Mouse (Mus musculus): ENCODE measurements around the gene Ahcy. TPM values are rescaled to one million over a fixed set of nuclear protein-coding genes. Genes with fewer than 3 reads are reported as not detected.

Gene Ahcy
- polyA plus RNA-seq, 1 experiment from 2014 or later, result 85.0 TPM

DNA sequence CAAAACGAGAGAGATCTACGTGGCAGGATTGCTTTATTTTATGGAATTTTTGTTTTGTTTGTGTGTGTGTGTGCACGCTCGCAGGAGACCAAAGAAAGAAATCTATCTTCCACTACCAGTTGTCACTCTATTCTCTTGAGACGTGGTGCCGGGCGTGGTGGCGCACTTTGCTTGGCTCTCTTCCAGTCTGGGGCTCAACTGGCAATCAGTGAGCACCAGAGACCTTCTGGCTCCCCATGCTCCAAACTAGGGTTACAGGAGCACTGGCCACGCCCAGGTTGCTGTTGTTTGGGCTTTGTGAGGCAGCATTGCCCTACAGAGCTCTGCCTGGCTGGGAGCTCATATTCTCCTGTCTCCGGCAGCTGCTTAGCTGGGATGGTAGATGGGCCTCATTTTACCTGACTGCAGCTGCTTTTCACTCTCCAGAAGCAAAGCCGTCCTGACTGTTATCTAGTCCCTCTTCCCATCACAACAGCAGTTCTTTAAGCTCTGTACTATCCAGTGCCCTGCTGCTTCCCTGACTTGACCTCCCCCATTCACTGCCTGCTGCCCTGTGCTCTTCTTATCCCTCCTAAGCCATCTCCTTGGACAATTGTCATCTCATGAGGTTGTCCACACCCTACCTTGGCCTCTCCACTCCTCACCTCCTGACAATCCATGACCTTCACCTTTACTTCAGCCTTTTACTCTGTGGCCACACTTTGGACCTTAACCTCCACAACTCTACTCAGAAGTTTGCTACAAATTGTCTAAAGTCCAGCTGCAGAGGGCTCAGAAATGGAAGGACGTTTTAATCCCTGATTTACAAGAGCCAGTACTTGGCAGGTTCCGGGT lies 16.8 kb upstream of the Ahcy start:
- Histone ChIP-seq H3K36me3 (no peaks in the 10 kb centered on the region), H3K27ac (no peak overlapping the region; the same call in 1 of the 2 replicates), H3K27me3 (ENCODE audit: insufficient read depth, poor library complexity, severe bottlenecking) (no peaks in the 10 kb centered on the region), H3K4me3 (no peak overlapping the region), H3K4me1 (replicated peaks) (peaks cover 2% of the 10 kb centered on the region; the same call in 1 of the 2 replicates), H3K9me3 (no peaks in the 10 kb centered on the region)
- no peak for DNase-seq (ENCODE audit: low spot score)
- 74% methylated on average over 13 of the region's 13 CpGs for WGBS

DNA sequence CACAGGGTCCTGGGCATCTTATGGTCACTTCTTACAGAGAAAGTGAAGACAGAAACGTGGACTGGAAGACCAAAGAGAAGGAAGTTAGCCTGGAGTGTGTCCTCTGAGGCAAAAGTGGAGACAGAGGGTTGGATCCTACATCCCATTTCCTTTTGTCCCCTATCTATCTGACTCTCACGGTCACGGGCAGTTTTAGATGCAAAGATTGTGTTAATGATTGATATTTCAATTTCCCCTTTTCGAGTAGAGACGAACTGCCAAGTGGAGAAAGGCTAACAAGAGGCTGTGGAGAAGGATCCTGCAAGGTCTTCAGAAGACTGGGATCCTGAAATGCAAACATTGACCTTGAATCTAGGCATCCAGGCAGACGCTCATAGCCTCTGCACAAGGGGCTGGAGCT lies 14.0 kb upstream of the Ahcy start:
- no peaks in the 10 kb centered on the region for H3K27me3 ChIP-seq (ENCODE audit: insufficient read depth, poor library complexity, severe bottlenecking)
- no peaks in the 10 kb centered on the region for H3K36me3 ChIP-seq
- H3K4me3 ChIP-seq, result no peak overlapping the region
- H3K27ac ChIP-seq, result no peak overlapping the region
- no peak for DNase-seq (ENCODE audit: low spot score)
- H3K4me1 ChIP-seq (replicated peaks), result peaks cover 2% of the 10 kb centered on the region; the same call in 1 of the 2 replicates
- WGBS, result 84% methylated on average over 6 of the region's 6 CpGs
- H3K9me3 ChIP-seq, result no peaks in the 10 kb centered on the region

- Histone ChIP-seq H3K9me3 (no peaks in the 10 kb centered on the region), H3K4me1 (replicated peaks) (peaks cover 2% of the 10 kb centered on the region; the same call in 1 of the 2 replicates), H3K27ac (no peak overlapping the region), H3K4me3 (no peak overlapping the region), H3K36me3 (no peaks in the 10 kb centered on the region), H3K27me3 (ENCODE audit: insufficient read depth, poor library complexity, severe bottlenecking) (no peaks in the 10 kb centered on the region)
- no peak for DNase-seq (ENCODE audit: low spot score)
- WGBS, result 89% methylated on average over 5 of the region's 5 CpGs
These were observed 12.0 kb upstream of the Ahcy start for GRCm38 (mm10) chr2:155086328-155086727.

DNA sequence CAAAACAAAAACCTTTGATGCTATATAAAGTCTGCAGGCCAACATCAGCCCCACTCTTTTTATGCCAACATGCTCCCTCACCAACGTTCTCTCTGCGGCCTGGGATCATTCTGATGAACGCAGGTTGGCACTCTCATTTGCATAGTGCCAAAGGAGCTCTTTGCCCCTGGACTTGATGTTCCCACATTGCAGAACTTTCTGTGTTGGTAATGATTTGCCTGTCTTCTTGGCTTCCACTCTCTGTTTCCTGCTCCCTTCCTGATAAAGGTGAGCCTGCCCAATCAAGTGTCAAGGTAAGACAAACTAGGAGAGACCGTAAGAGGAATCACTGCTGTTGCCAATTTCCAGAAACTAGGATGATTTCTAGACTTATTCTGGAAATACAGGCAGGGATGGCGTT lies 10.2 kb upstream of the Ahcy start:
- Histone ChIP-seq H3K4me3 (no peak overlapping the region), H3K4me1 (replicated peaks) (no peaks in the 10 kb centered on the region), H3K27me3 (ENCODE audit: insufficient read depth, poor library complexity, severe bottlenecking) (no peaks in the 10 kb centered on the region), H3K27ac (no peak overlapping the region), H3K36me3 (no peaks in the 10 kb centered on the region), H3K9me3 (no peaks in the 10 kb centered on the region)
- WGBS, result 89% methylated on average over 5 of the region's 5 CpGs
- DNase-seq (ENCODE audit: low spot score), result no peak

DNA sequence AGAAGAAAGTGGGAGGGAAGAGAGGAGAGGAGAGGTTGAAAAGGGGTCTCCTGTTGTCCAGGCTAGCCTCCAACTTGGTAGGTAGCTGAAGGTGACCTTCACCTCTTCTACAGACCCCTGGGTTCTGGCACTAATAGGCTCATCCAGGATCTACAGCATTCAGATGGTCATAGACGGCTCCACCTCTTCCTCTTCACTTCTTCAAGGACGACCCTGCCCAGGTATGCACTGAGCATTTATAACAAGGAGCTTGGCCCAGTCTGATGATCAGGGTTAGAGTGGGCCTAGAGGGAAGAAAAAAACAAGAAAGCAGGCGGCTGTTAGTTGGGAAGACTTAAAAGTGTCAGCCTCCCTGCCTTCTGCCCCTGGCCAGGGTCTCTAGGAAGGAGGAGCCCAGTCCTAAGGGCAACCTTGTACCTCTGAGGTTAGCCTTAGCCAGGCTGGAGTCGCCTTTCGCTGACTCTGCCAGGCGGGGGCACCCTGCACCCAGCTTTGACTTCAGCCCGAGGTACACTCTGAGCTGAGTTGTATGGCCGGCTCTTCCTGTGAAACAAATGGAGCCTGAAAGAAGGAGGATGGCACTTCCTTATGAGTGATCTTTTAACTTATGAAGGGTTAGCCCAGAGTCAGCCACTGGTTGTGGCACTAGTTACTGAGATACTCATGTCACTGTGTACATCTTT lies 8.0 kb upstream of the Ahcy start:
- H3K36me3 ChIP-seq, result no peaks in the 10 kb centered on the region
- peak; percentile 43 for DNase-seq (ENCODE audit: low spot score)
- no peak overlapping the region for H3K27ac ChIP-seq
- no peaks in the 10 kb centered on the region for H3K9me3 ChIP-seq
- no peak overlapping the region for H3K4me3 ChIP-seq
- H3K27me3 ChIP-seq (ENCODE audit: insufficient read depth, poor library complexity, severe bottlenecking), result no peaks in the 10 kb centered on the region
- no peaks in the 10 kb centered on the region for H3K4me1 ChIP-seq (replicated peaks)
- WGBS, result 20% methylated on average over 8 of the region's 8 CpGs

DNA sequence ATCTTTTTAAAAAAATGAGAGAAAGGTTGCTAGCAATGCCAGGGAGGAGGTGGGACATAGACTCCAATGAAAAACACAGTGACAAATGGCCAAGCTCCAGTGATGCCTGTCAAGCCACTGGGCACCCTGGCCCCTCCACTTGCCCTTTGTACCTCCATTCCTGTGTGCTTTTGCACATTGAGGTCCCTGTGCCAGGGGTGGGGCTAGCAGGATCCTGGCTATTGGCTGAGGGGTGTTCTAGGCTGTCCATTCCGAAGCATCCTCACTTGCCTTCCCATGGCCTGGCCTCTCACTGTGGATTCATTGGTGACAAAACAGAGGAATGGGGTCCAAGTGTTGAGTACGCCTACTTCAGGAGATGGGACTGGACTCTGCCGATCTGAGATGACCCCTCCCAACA lies 6.8 kb upstream of the Ahcy start:
- Histone ChIP-seq H3K4me3 (no peak overlapping the region), H3K27ac (no peak overlapping the region), H3K9me3 (no peaks in the 10 kb centered on the region), H3K27me3 (ENCODE audit: insufficient read depth, poor library complexity, severe bottlenecking) (no peaks in the 10 kb centered on the region), H3K4me1 (replicated peaks) (no peaks in the 10 kb centered on the region), H3K36me3 (no peaks in the 10 kb centered on the region)
- 85% methylated on average over 3 of the region's 3 CpGs for WGBS
- no peak for DNase-seq (ENCODE audit: low spot score)

GRCm38 (mm10) chr2:155080179-155080530 lies 5.9 kb upstream of the Ahcy start:
- Histone ChIP-seq H3K4me1 (replicated peaks) (peaks cover 4% of the 10 kb centered on the region), H3K9me3 (no peaks in the 10 kb centered on the region), H3K27ac (no peak overlapping the region), H3K4me3 (no peak overlapping the region), H3K27me3 (ENCODE audit: insufficient read depth, poor library complexity, severe bottlenecking) (peaks cover 6% of the 10 kb centered on the region; the same call in 1 of the 2 replicates), H3K36me3 (no peaks in the 10 kb centered on the region)
- no peak for DNase-seq (ENCODE audit: low spot score)
- 75% methylated on average over 4 of the region's 4 CpGs for WGBS

- Histone ChIP-seq H3K4me1 (replicated peaks) (peaks cover 9% of the 10 kb centered on the region), H3K9me3 (no peaks in the 10 kb centered on the region), H3K27ac (no peak overlapping the region), H3K27me3 (ENCODE audit: insufficient read depth, poor library complexity, severe bottlenecking) (peaks cover 7% of the 10 kb centered on the region; the same call in 1 of the 2 replicates), H3K4me3 (no peak overlapping the region), H3K36me3 (no peaks in the 10 kb centered on the region)
- DNase-seq (ENCODE audit: low spot score), result no peak
- WGBS, result 41% methylated on average over 7 of the region's 7 CpGs
These were observed 5.3 kb upstream of the Ahcy start for GRCm38 (mm10) chr2:155079500-155080178.

DNA sequence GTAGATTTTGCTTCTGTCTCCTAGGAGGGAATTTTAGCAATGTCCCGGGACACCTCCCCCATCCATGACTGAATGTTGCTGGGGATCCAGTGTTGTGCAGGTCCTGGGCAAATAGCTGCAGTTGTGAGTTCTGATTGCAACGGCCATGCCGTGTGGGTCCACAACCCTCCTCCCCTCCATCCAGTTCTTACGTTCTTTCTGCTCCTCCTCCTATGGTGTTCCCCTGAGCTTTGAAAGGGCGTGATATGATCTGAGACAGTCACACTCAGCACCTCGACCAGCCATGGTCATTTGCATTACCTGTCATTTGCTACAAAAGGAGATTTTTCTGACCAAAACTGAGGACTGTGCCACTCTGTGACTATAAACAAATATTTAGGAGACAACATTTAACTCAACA lies 1.4 kb upstream of the Ahcy start:
- no peak overlapping the region for H3K27ac ChIP-seq
- H3K36me3 ChIP-seq, result peaks cover 3% of the 10 kb centered on the region; the same call in 1 of the 2 replicates
- 87% methylated on average over 6 of the region's 6 CpGs for WGBS
- DNase-seq (ENCODE audit: low spot score), result no peak
- H3K4me1 ChIP-seq (replicated peaks), result peaks cover 32% of the 10 kb centered on the region
- H3K4me3 ChIP-seq, result no peak overlapping the region
- peaks cover 7% of the 10 kb centered on the region; the same call in 1 of the 2 replicates for H3K27me3 ChIP-seq (ENCODE audit: insufficient read depth, poor library complexity, severe bottlenecking)
- H3K9me3 ChIP-seq, result no peaks in the 10 kb centered on the region

DNA sequence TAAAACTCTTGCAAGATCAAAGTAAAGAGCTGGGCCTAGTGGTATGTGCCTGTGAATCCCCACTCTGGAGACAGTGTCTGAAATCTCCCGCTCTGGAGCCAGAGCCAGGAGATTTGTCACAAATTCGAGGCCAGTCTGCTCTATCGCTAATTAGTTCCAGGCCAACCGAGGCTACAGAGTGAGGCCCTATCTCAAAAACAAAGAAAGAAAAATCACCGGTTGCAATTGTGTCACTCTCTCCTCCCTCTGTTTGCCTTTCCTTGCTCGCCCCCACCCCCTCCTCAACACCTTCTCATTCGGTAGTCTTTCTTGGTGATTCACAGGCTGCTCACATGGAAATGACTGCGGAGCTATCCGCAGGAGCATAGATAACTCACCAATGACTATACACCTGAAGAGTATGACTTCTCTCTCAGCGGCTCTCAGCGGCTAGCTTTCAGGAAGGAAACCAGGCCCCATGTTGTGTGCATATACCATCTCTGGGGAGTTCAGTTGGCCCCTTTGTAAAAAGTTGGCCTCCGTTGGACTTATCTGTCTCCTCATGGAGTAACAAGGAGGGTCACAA lies 551 bp upstream of the Ahcy start:
- H3K36me3 ChIP-seq, result peaks cover 3% of the 10 kb centered on the region; the same call in 1 of the 2 replicates
- WGBS, result 19% methylated on average over 12 of the region's 12 CpGs
- H3K27me3 ChIP-seq (ENCODE audit: insufficient read depth, poor library complexity, severe bottlenecking), result peaks cover 7% of the 10 kb centered on the region; the same call in 1 of the 2 replicates
- no peaks in the 10 kb centered on the region for H3K9me3 ChIP-seq
- peak overlapping the region; percentile 68 for H3K4me3 ChIP-seq
- H3K4me1 ChIP-seq (replicated peaks), result peaks cover 32% of the 10 kb centered on the region
- DNase-seq (ENCODE audit: low spot score), result no peak
- H3K27ac ChIP-seq, result peak overlapping the region; percentile 92

DNA sequence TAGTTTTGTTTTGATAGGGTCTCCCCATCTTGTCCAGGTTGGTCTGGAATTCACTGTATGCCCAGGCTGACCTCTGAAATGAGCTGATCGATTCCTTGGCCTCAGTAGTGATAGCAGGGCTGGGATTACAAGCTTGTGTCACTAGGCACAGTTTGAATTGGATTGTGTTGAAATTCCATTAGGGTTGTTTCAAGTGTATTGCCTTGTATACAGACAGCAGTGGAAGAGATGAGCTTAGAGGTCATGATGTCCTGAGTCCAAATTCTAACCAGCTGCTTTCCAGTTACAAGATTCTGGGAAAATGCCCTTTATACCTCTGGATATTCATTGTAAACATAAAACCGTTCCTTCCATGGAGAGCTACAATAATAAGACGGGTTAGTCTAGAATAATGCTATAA lies 950 bp downstream of the Ahcy start:
- DNase-seq (ENCODE audit: low spot score), result no peak
- Histone ChIP-seq H3K27ac (peak overlapping the region; percentile 92), H3K36me3 (peaks cover 15% of the 10 kb centered on the region), H3K4me3 (peak overlapping the region; percentile 68), H3K9me3 (no peaks in the 10 kb centered on the region), H3K4me1 (replicated peaks) (peaks cover 32% of the 10 kb centered on the region), H3K27me3 (ENCODE audit: insufficient read depth, poor library complexity, severe bottlenecking) (peaks cover 7% of the 10 kb centered on the region; the same call in 1 of the 2 replicates)
- WGBS, result 34% methylated on average over 3 of the region's 3 CpGs

GRCm38 (mm10) chr2:155072353-155073145 lies 1.7 kb downstream of the Ahcy start:
- H3K27me3 ChIP-seq (ENCODE audit: insufficient read depth, poor library complexity, severe bottlenecking), result peaks cover 7% of the 10 kb centered on the region; the same call in 1 of the 2 replicates
- H3K9me3 ChIP-seq, result no peaks in the 10 kb centered on the region
- H3K36me3 ChIP-seq, result peaks cover 23% of the 10 kb centered on the region
- peak overlapping the region; percentile 92; the same call in 1 of the 2 replicates for H3K27ac ChIP-seq
- no peak for DNase-seq (ENCODE audit: low spot score)
- 87% methylated on average over 8 of the region's 8 CpGs for WGBS
- peak overlapping the region; percentile 68 for H3K4me3 ChIP-seq
- H3K4me1 ChIP-seq (replicated peaks), result peaks cover 32% of the 10 kb centered on the region

All from hindbrain, embryonic 10.5 days (tissue).